Mouse (Mus musculus) MEL (cell line): ENCODE measurements around the gene Golga1. TPM values are rescaled to one million over a fixed set of nuclear protein-coding genes. Genes with fewer than 3 reads are reported as not detected.

Source experiments
- DNase-seq: peaks from one replicate; pipeline ENCODE4 v3.0.0; 2011; ENCODE audit warnings: low read depth, low spot score
- H3K27ac ChIP-seq: 2 replicates; pipeline ENCODE4 v1.5.1; 2012; ENCODE audit warnings: low read depth, mild to moderate bottlenecking, control low read depth, low read length, moderate library complexity; ENCODE audit not compliant: control insufficient read depth
- H3K27me3 ChIP-seq, 2 experiments: fragments of 150-350 bp in 1 of 2; sonication (generic) in 1 of 2; 2 replicates each; pipeline ENCODE4 v1.6.1; 2012; ENCODE audit warnings: low read length in 2 of 2, mild to moderate bottlenecking in 2 of 2, improper control_type of control experiment in 1 of 2, moderate library complexity in 1 of 2; ENCODE audit not compliant: insufficient read depth in 2 of 2, control insufficient read depth in 1 of 2
- H3K36me3 ChIP-seq, 2 experiments: 2 replicates each; pipeline ENCODE4 v1.6.1; 2012 to 2014; ENCODE audit warnings: low read length in 2 of 2, improper control_type of control experiment in 1 of 2, inconsistent platforms in 1 of 2, mild to moderate bottlenecking in 1 of 2; ENCODE audit not compliant: insufficient read depth in 2 of 2, control insufficient read depth in 1 of 2
- H3K4me1 ChIP-seq, 2 experiments: fragments of 150-350 bp in 1 of 2; sonication (generic) in 1 of 2; 2 replicates each; pipeline ENCODE4 v1.6.1; 2012; ENCODE audit warnings: low read length in 2 of 2, improper control_type of control experiment in 1 of 2, mild to moderate bottlenecking in 1 of 2; ENCODE audit not compliant: insufficient read depth in 2 of 2, control insufficient read depth in 1 of 2
- H3K4me3 ChIP-seq, 2 experiments: fragments of 150-350 bp in 1 of 2; sonication (generic) in 1 of 2; 2 replicates each; pipeline ENCODE4 v1.5.1; 2012; ENCODE audit warnings: low read depth in 2 of 2, low read length in 2 of 2, mild to moderate bottlenecking in 2 of 2, moderate library complexity in 2 of 2, control low read depth in 1 of 2, improper control_type of control experiment in 1 of 2; ENCODE audit not compliant: control insufficient read depth in 1 of 2, insufficient read depth in 1 of 2
- H3K79me2 ChIP-seq: 2 replicates; pipeline ENCODE4 v1.6.1; 2012; ENCODE audit warnings: mild to moderate bottlenecking, low read length, moderate library complexity; ENCODE audit not compliant: control insufficient read depth, poor library complexity, insufficient read depth
- H3K9ac ChIP-seq: 2 replicates; pipeline ENCODE4 v1.6.1; 2012; ENCODE audit warnings: low read depth, mild to moderate bottlenecking, control low read depth, low read length, moderate library complexity; ENCODE audit not compliant: control insufficient read depth, poor library complexity, severe bottlenecking
- H3K9me3 ChIP-seq: fragments of 150-350 bp; sonication (generic); replicated peaks from 2 replicates; pipeline ENCODE4 v1.6.1; 2012; ENCODE audit warnings: mild to moderate bottlenecking, low read length, improper control_type of control experiment, moderate library complexity; ENCODE audit not compliant: insufficient read depth
- BHLHE40 ChIP-seq: IDR thresholded peaks from 2 replicates; pipeline ENCODE4 v1.6.1; 2012; ENCODE audit warnings: low read depth, mild to moderate bottlenecking, inconsistent platforms, low read length, improper control_type of control experiment, borderline replicate concordance
- MEF2A ChIP-seq: IDR thresholded peaks from 2 replicates; pipeline ENCODE4 v1.6.1; 2014; ENCODE audit warnings: low read depth, mild to moderate bottlenecking, inconsistent platforms, low read length, improper control_type of control experiment; ENCODE audit not compliant: poor library complexity, insufficient replicate concordance, severe bottlenecking; ENCODE audit errors: extremely low read depth
- MYB ChIP-seq: IDR thresholded peaks from 2 replicates; pipeline ENCODE4 v1.6.1; 2011; ENCODE audit warnings: mild to moderate bottlenecking, low read depth, low read length, improper control_type of control experiment
- NRF1 ChIP-seq: IDR thresholded peaks from 2 replicates; pipeline ENCODE4 v1.6.1; 2014; ENCODE audit warnings: low read depth, mild to moderate bottlenecking, inconsistent platforms, low read length, improper control_type of control experiment, moderate library complexity; ENCODE audit not compliant: poor library complexity, insufficient read depth, severe bottlenecking
- POLR2A ChIP-seq, 2 experiments: IDR thresholded peaks; 2 replicates each; pipeline ENCODE4 v1.6.1; 2011 to 2012; ENCODE audit warnings: low read length in 2 of 2, mild to moderate bottlenecking in 2 of 2, control low read depth in 1 of 2, improper control_type of control experiment in 1 of 2, low read depth in 1 of 2, moderate library complexity in 1 of 2; ENCODE audit not compliant: control insufficient read depth in 1 of 2, insufficient read depth in 1 of 2, poor library complexity in 1 of 2
- polyA plus RNA-seq, 2 experiments: library from polyadenylated mRNA; stranded (reverse) in 1 of 2; unstranded in 1 of 2; fragments of >175 nt in 1 of 2; fragments of >200 nt in 1 of 2; gene quantifications; 2 replicates each; pipeline versions ENCODE4 v1.2.1 to v1.2.4; 2012; ENCODE audit warnings: low replicate concordance in 2 of 2, low read depth in 1 of 2; ENCODE audit not compliant: insufficient read length in 2 of 2, insufficient read depth in 1 of 2, missing spikeins in 1 of 2
- total RNA-seq: library from RNA; depleted of rRNA; stranded (reverse); fragments of 300-350 nt; gene quantifications from 2 replicates; pipeline ENCODE4 v1.2.3, GENCODE M21; 2012; rRNA removed

The Golga1 gene
- total and polyA plus RNA-seq, 3 experiments, result 7.3 to 12.9 TPM; not detected in 1

GRCm38 (mm10) chr2:38970057-38970456 is 95.3 kb downstream of the Golga1 start (continued):
- peak; percentile 88 for TF ChIP-seq BHLHE40
- no peak for TF ChIP-seq MYB

GRCm38 (mm10) chr2:38969650-38970049 is 95.7 kb downstream of the Golga1 start:
- Histone ChIP-seq H3K4me1 (peaks cover 4 to 24% of the 10 kb centered on the region in 2 experiments), H3K79me2 (no peaks in the 10 kb centered on the region), H3K36me3 (peaks cover 0 to 16% of the 10 kb centered on the region in 2 experiments; a peak in 2 of 4 replicates), H3K9ac (no peak overlapping the region), H3K4me3 (no peak overlapping the region), H3K27me3 (no peaks in the 10 kb centered on the region), H3K27ac (peak overlapping the region; percentile 31), H3K9me3 (no peaks in the 10 kb centered on the region)
- no peak for DNase-seq
- no peak for TF ChIP-seq MEF2A
- no peak for TF ChIP-seq POLR2A (IDR thresholded peaks at IDR 0.05; ENCODE audit: control insufficient read depth in 1 of 2, insufficient read depth in 1 of 2, low read depth in 1 of 2, low read length in 2 of 2, poor library complexity in 1 of 2)
- TF ChIP-seq NRF1, result no peak
- TF ChIP-seq, all 39 proteins: peak for 0

Other genes starting within 250 kb of the Golga1 start
- gene Nr6a1, start 137.9 kb downstream of the Golga1 start, total RNA-seq, result 5.0 and 5.3 TPM in 2 replicates
- gene Nr6a1, start 137.9 kb downstream of the Golga1 start, polyA plus RNA-seq, result 10 to 100 TPM; 10.2 to 22.8 TPM
- gene Olfml2a, start 133.6 kb downstream of the Golga1 start, total RNA-seq, result 0.12 and 0.13 TPM in 2 replicates
- under 1 TPM in 1 of 2 experiments, not detected in 1; 0.33 TPM for gene Olfml2a, start 133.6 kb downstream of the Golga1 start, polyA plus RNA-seq
- 0.49 and 0.77 TPM in 2 replicates for gene Wdr38, start 68.1 kb downstream of the Golga1 start, total RNA-seq
- under 1 TPM in 1 of 2 experiments, not detected in 1; 0.79 TPM for gene Wdr38, start 68.1 kb downstream of the Golga1 start, polyA plus RNA-seq
- 64.4 and 65.4 TPM in 2 replicates for gene Arpc5l, start 60.2 kb downstream of the Golga1 start, total RNA-seq
- gene Arpc5l, start 60.2 kb downstream of the Golga1 start, polyA plus RNA-seq, result 10 to 100 TPM in 1 of 2 experiments, not detected in 1; 87.0 TPM
- 1,667 and 1,814 TPM in 2 replicates for gene Rpl35, start 59.9 kb downstream of the Golga1 start, total RNA-seq
- gene Rpl35, start 59.9 kb downstream of the Golga1 start, polyA plus RNA-seq, result 100 to 1,000 TPM in 1 of 2 experiments, not detected in 1; 930 TPM
- 1.8 and 4.6 TPM in 2 replicates for gene Scai, start 125.2 kb upstream of the Golga1 start, total RNA-seq
- 1 to 10 TPM in 1 of 2 experiments, not detected in 1; 4.6 TPM for gene Scai, start 125.2 kb upstream of the Golga1 start, polyA plus RNA-seq
- gene Ppp6c, start 160.9 kb upstream of the Golga1 start, total RNA-seq, result 34.9 and 37.7 TPM in 2 replicates
- gene Ppp6c, start 160.9 kb upstream of the Golga1 start, polyA plus RNA-seq, result 10 to 100 TPM in 1 of 2 experiments, not detected in 1; 43.1 TPM